Mouse (Mus musculus): ENCODE data around the gene Cpne4. TPM values are rescaled to one million over a fixed set of nuclear protein-coding genes. Genes with fewer than 3 reads are reported as not detected.

The Cpne4 gene
- polyA plus RNA-seq, 1 experiment from 2014 or later = not detected

DNA sequence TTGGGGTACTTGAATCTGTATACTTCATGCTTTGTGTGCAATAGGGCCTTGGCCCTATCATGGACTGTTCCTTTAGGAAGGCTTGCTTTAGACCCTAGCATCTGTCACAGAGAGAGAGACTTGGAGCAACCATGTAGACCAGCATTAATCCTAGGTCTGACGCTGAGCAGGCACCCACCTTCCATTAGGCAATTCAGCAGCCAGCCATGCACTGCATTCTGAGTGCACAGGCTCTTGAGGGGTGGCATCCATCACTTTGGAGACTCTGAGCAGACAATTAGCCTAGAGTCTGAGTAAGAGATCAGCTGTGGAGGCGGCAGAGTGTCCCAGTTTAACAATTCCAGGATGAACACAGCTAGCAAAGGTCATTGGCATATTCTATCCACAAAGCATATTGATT is 47.9 kb downstream of the Cpne4 start:
- DNase-seq = no peak
- H3K4me3 ChIP-seq (ENCODE audit: low read depth, low read length) = no peak overlapping the region
- no peak overlapping the region for H3K9ac ChIP-seq (replicated peaks)
- WGBS (ENCODE audit: insufficient replicate concordance) = 58% methylated on average over 2 of the region's 2 CpGs
- H3K27me3 ChIP-seq (ENCODE audit: insufficient read depth, low read length) = no peaks in the 10 kb centered on the region
- H3K4me1 ChIP-seq (ENCODE audit: insufficient read depth) = no peaks in the 10 kb centered on the region
- no peaks in the 10 kb centered on the region for H3K36me3 ChIP-seq (replicated peaks; ENCODE audit: insufficient read depth, low read length)
- H3K27ac ChIP-seq (ENCODE audit: low read depth) = no peak overlapping the region
- H3K9me3 ChIP-seq (ENCODE audit: low read length) = 0 out of 2 replicates have a peak, but pooled peaks cover 6% of the 10 kb centered on the region
- TF ChIP-seq EP300 (IDR thresholded peaks at IDR 0.05; ENCODE audit: low read depth) (no peak), CTCF (IDR thresholded peaks at IDR 0.05; ENCODE audit: low read depth) (no peak)
- no peak overlapping the region for H3K4me2 ChIP-seq (ENCODE audit: low read depth, low read length)
- no peak for ATAC-seq

DNA sequence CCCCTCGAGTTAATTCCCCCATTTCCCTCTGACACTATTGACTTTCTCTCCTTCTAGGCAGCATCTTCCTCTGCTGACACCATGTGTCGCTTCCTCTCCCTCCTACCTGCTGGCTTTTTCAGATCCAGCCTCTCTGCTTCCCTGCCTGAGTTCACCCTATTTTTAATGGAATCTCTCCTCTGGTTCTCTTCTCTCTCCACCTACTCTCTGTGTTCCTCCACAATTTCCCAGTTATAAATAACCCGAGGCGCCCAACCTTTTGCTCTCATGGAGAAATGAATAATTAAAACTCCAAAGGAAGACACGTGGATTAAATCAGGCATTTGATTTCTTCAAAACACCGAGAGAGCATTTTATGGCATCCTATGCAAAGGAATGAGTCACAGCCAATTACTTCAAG is 65.4 kb downstream of the Cpne4 start:
- no peaks in the 10 kb centered on the region for H3K9me3 ChIP-seq (ENCODE audit: low read length)
- no peak overlapping the region for H3K9ac ChIP-seq (replicated peaks)
- DNase-seq (no peak), ATAC-seq (no peak)
- TF ChIP-seq EP300 (IDR thresholded peaks at IDR 0.05; ENCODE audit: low read depth) (no peak), CTCF (IDR thresholded peaks at IDR 0.05; ENCODE audit: low read depth) (no peak)
- H3K4me3 ChIP-seq (ENCODE audit: low read depth, low read length) = no peak overlapping the region
- no peaks in the 10 kb centered on the region for H3K27me3 ChIP-seq (ENCODE audit: insufficient read depth, low read length)
- H3K36me3 ChIP-seq (replicated peaks; ENCODE audit: insufficient read depth, low read length) = no peaks in the 10 kb centered on the region
- H3K4me1 ChIP-seq (ENCODE audit: insufficient read depth) = no peaks in the 10 kb centered on the region
- H3K4me2 ChIP-seq (ENCODE audit: low read depth, low read length) = no peak overlapping the region
- 69% methylated on average over 6 of the region's 6 CpGs for WGBS (ENCODE audit: insufficient replicate concordance)
- no peak overlapping the region for H3K27ac ChIP-seq (ENCODE audit: low read depth)

DNA sequence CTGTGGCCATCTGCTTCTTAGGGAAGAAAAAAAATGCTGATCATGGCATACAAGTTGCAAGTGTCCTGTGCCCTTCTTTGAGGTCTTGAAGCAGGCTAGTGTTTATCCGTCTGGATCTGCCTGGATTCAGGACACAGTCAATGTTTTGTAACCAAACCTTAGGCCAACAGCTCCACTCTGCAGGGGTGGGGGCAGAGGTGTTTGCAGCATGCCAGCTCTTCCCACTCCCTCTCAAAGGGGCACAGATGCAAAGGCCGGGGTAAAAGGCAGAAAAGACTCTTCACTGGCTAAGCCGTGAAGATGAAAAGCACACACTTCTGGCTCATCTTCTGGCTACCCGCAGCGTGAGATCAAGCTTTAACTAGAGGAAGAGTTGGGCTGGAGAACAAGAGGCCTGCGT is 69.6 kb downstream of the Cpne4 start:
- WGBS (ENCODE audit: insufficient replicate concordance) = 67% methylated on average over 6 of the region's 6 CpGs
- no peaks in the 10 kb centered on the region for H3K36me3 ChIP-seq (replicated peaks; ENCODE audit: insufficient read depth, low read length)
- no peaks in the 10 kb centered on the region for H3K27me3 ChIP-seq (ENCODE audit: insufficient read depth, low read length)
- ATAC-seq (no peak), DNase-seq (no peak)
- H3K4me2 ChIP-seq (ENCODE audit: low read depth, low read length) = no peak overlapping the region
- no peak overlapping the region for H3K9ac ChIP-seq (replicated peaks)
- no peaks in the 10 kb centered on the region for H3K4me1 ChIP-seq (ENCODE audit: insufficient read depth)
- no peak for TF ChIP-seq EP300 (IDR thresholded peaks at IDR 0.05; ENCODE audit: low read depth)
- no peak for TF ChIP-seq CTCF (IDR thresholded peaks at IDR 0.05; ENCODE audit: low read depth)
- no peaks in the 10 kb centered on the region for H3K9me3 ChIP-seq (ENCODE audit: low read length)
- H3K27ac ChIP-seq (ENCODE audit: low read depth) = no peak overlapping the region
- no peak overlapping the region for H3K4me3 ChIP-seq (ENCODE audit: low read depth, low read length)

DNA sequence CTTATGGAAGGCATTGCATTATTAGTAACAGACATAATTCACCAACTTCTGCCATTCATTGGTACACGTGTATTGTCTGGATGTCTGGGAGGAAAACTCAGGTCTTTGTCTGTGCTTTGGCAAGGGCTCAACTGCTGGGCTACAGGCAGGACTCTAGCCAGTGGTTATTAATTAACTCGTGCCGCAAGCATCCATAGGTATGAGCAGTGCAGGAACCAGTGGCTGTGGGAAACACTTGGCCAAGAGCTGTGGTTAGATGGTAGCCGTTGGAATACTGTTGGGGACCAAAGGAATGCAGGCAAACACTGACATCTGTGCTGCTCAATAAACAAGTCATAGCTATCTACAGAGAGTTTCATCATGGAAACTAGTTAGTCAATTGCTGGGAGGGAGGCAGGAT is 76.5 kb downstream of the Cpne4 start:
- WGBS (ENCODE audit: insufficient replicate concordance) = 62% methylated on average over 4 of the region's 4 CpGs
- Histone ChIP-seq H3K36me3 (replicated peaks; ENCODE audit: insufficient read depth, low read length) (no peaks in the 10 kb centered on the region), H3K9me3 (ENCODE audit: low read length) (no peaks in the 10 kb centered on the region), H3K4me2 (ENCODE audit: low read depth, low read length) (no peak overlapping the region), H3K27ac (ENCODE audit: low read depth) (no peak overlapping the region), H3K4me3 (ENCODE audit: low read depth, low read length) (no peak overlapping the region), H3K4me1 (ENCODE audit: insufficient read depth) (no peaks in the 10 kb centered on the region), H3K27me3 (ENCODE audit: insufficient read depth, low read length) (no peaks in the 10 kb centered on the region), H3K9ac (replicated peaks) (no peak overlapping the region)
- no peak for TF ChIP-seq CTCF (IDR thresholded peaks at IDR 0.05; ENCODE audit: low read depth)
- TF ChIP-seq EP300 (IDR thresholded peaks at IDR 0.05; ENCODE audit: low read depth) = no peak
- ATAC-seq (no peak), DNase-seq (no peak)

DNA sequence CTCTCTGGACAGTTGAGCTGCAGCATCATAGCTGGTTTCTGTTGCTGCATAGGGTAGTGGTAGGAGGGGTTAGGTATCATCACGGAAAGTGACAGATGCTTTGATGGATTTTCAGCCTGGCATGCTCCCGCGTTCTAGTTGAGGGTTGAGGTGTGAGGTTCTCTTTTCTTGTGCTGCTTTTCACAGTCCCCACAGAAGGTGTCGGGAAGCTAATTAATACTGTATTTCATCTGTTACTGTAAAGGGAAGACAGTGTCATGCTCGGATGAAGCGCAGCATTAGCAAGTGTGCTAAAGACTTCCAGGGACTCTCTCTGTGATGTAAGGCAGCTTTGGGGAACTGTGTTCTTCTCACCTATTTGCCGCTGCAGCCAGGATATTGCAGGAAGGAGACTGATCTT is 80.7 kb downstream of the Cpne4 start:
- Histone ChIP-seq H3K9me3 (ENCODE audit: low read length) (no peaks in the 10 kb centered on the region), H3K27me3 (ENCODE audit: insufficient read depth, low read length) (no peaks in the 10 kb centered on the region), H3K4me1 (ENCODE audit: insufficient read depth) (no peaks in the 10 kb centered on the region), H3K4me2 (ENCODE audit: low read depth, low read length) (no peak overlapping the region), H3K36me3 (replicated peaks; ENCODE audit: insufficient read depth, low read length) (no peaks in the 10 kb centered on the region), H3K4me3 (ENCODE audit: low read depth, low read length) (no peak overlapping the region), H3K9ac (replicated peaks) (no peak overlapping the region), H3K27ac (ENCODE audit: low read depth) (no peak overlapping the region)
- ATAC-seq (no peak), DNase-seq (no peak)
- no peak for TF ChIP-seq CTCF (IDR thresholded peaks at IDR 0.05; ENCODE audit: low read depth)
- no peak for TF ChIP-seq EP300 (IDR thresholded peaks at IDR 0.05; ENCODE audit: low read depth)
- 26% methylated on average over 7 of the region's 7 CpGs for WGBS (ENCODE audit: insufficient replicate concordance)

DNA sequence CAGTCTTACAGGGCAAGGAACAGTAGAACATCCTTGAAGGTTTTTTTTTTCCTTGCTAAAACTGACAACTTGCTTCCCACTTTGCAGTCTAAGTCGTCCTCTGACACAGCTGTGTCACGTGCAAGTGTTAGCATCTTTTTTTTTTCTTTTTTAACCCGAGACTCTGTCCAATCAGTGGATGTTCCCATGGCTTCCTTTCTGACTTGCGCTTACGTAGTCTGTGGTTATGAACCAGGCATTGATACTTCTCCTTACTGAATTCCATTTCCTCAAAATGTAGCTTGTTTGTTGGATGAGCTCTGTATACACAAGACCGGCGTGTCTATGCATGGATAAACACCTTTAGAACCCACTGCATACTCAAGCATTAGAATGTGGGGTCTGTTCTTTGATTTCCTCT is 82.2 kb downstream of the Cpne4 start:
- WGBS (ENCODE audit: insufficient replicate concordance) = 42% methylated on average over 7 of the region's 7 CpGs
- TF ChIP-seq EP300 (IDR thresholded peaks at IDR 0.05; ENCODE audit: low read depth) = no peak
- H3K9ac ChIP-seq (replicated peaks) = no peak overlapping the region
- no peaks in the 10 kb centered on the region for H3K4me1 ChIP-seq (ENCODE audit: insufficient read depth)
- H3K36me3 ChIP-seq (replicated peaks; ENCODE audit: insufficient read depth, low read length) = no peaks in the 10 kb centered on the region
- DNase-seq = no peak
- peak; percentile 47; the same call in 1 of the 2 replicates for ATAC-seq
- H3K27ac ChIP-seq (ENCODE audit: low read depth) = no peak overlapping the region
- no peak overlapping the region for H3K4me3 ChIP-seq (ENCODE audit: low read depth, low read length)
- H3K4me2 ChIP-seq (ENCODE audit: low read depth, low read length) = no peak overlapping the region
- H3K9me3 ChIP-seq (ENCODE audit: low read length) = no peaks in the 10 kb centered on the region
- no peaks in the 10 kb centered on the region for H3K27me3 ChIP-seq (ENCODE audit: insufficient read depth, low read length)

DNA sequence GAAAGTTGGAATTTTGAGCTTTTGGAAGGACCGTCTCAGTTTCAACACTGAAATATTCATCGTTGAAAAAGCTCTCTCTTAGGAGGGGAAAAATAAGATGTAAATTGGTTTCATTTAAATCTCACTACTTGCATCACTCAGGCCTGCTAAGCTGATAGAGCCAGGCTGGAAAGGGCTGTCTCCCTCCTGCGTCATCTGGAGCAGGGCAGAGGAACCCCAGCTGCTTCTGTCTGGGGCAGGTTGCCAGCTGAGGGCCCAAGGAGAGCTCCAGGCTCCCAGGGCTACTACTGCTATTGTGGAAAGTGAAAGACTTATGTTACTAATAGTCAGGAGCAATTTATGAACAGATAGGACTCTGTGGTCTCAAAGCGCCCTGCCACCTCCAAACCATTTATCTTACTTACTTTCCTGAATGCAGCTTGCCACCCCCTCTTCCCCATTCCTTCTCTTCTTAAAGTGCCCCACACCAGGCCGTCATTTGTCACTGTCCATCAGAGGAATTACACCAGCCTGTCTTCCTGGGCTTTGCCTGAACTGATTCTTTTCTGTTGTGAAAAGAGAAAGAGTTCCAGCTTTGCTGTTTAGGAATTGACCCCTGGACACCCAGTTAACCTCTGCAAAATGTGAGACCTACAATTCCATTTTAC is 99.4 kb downstream of the Cpne4 start:
- 56% methylated on average over 5 of the region's 5 CpGs for WGBS (ENCODE audit: insufficient replicate concordance)
- no peaks in the 10 kb centered on the region for H3K4me1 ChIP-seq (ENCODE audit: insufficient read depth)
- H3K36me3 ChIP-seq (replicated peaks; ENCODE audit: insufficient read depth, low read length) = no peaks in the 10 kb centered on the region
- DNase-seq (no peak), ATAC-seq (no peak)
- no peak overlapping the region for H3K4me2 ChIP-seq (ENCODE audit: low read depth, low read length)
- no peak overlapping the region for H3K27ac ChIP-seq (ENCODE audit: low read depth)
- H3K9me3 ChIP-seq (ENCODE audit: low read length) = no peaks in the 10 kb centered on the region
- no peak overlapping the region for H3K9ac ChIP-seq (replicated peaks)
- H3K4me3 ChIP-seq (ENCODE audit: low read depth, low read length) = no peak overlapping the region
- H3K27me3 ChIP-seq (ENCODE audit: insufficient read depth, low read length) = no peaks in the 10 kb centered on the region
- TF ChIP-seq CTCF (IDR thresholded peaks at IDR 0.05; ENCODE audit: low read depth) (no peak), EP300 (IDR thresholded peaks at IDR 0.05; ENCODE audit: low read depth) (no peak)
